Mouse (Mus musculus): Measurements from ENCODE around the gene Rsu1. TPM values are rescaled to one million over a fixed set of nuclear protein-coding genes. Genes with fewer than 3 reads are reported as not detected.

Gene Rsu1
- polyA plus RNA-seq, 1 experiment from 2014 or later, result 120 TPM

GRCm38 (mm10) chr2:13132841-13133240 is 138.4 kb downstream of the Rsu1 start:
- no peak overlapping the region for H3K4me3 ChIP-seq
- H3K9me3 ChIP-seq, result no peaks in the 10 kb centered on the region
- no peaks in the 10 kb centered on the region for H3K4me1 ChIP-seq
- no peak overlapping the region for H3K4me2 ChIP-seq
- no peaks in the 10 kb centered on the region for H3K27me3 ChIP-seq
- no peaks in the 10 kb centered on the region for H3K36me3 ChIP-seq
- H3K9ac ChIP-seq, result no peak overlapping the region
- no peak for ATAC-seq (ENCODE audit: insufficient number of reproducible peaks, low FRiP score, low TSS enrichment, low read depth)
- no peak overlapping the region for H3K27ac ChIP-seq
- 88% methylated on average over 8 of the region's 8 CpGs for WGBS

DNA sequence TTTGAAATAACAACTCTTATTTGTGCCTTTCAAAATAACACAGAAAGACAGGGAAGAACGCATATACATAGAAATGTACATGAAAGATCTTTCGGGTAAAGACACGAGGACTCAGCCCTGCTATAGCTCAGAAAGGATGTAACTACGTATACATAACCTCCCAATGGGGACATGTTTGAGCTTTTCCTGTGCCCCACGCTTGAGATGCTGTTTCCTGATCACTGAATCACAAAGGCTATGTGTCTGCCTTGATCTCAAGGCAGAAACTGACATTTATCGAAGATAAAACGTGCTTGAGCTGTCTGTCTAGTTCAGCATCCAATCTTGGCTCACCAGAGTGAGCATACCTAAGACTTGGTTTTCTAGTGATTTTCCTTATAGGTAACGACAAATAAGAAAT is 138.8 kb downstream of the Rsu1 start:
- Histone ChIP-seq H3K4me3 (no peak overlapping the region), H3K27ac (no peak overlapping the region), H3K9ac (no peak overlapping the region), H3K36me3 (no peaks in the 10 kb centered on the region), H3K4me2 (no peak overlapping the region), H3K4me1 (no peaks in the 10 kb centered on the region), H3K9me3 (no peaks in the 10 kb centered on the region), H3K27me3 (no peaks in the 10 kb centered on the region)
- 87% methylated on average over 8 of the region's 8 CpGs for WGBS
- no peak for ATAC-seq (ENCODE audit: insufficient number of reproducible peaks, low FRiP score, low TSS enrichment, low read depth)

- no peak for ATAC-seq (ENCODE audit: insufficient number of reproducible peaks, low FRiP score, low TSS enrichment, low read depth)
- H3K9me3 ChIP-seq, result no peaks in the 10 kb centered on the region
- H3K4me3 ChIP-seq, result no peak overlapping the region
- no peak overlapping the region for H3K9ac ChIP-seq
- 64% methylated on average over 10 of the region's 10 CpGs for WGBS
- H3K4me2 ChIP-seq, result no peak overlapping the region
- no peak overlapping the region for H3K27ac ChIP-seq
- no peaks in the 10 kb centered on the region for H3K27me3 ChIP-seq
- no peaks in the 10 kb centered on the region for H3K36me3 ChIP-seq
- no peaks in the 10 kb centered on the region for H3K4me1 ChIP-seq
Measured at GRCm38 (mm10) chr2:13129859-13130258, 141.4 kb downstream of the Rsu1 start.

DNA sequence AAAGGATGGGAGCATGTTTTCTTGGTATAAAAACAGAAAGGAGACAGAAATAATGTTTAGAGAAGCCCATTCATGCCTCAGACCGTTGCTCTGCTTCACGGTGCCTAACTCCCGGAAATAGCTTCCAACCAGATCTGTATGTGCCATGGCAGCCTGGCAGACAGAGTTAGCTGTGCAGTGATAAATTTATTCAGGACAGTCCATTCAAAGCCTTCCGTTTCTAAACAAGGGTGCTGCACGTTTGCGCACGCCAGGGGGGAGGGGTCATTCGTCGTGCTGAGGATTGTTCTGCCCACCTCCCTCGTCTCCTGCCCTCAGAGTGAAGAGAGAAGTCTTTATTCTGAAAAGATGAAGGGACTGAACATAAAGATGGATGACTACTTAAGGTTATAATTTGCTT is 141.9 kb downstream of the Rsu1 start:
- Histone ChIP-seq H3K27ac (no peak overlapping the region), H3K9me3 (no peaks in the 10 kb centered on the region), H3K27me3 (no peaks in the 10 kb centered on the region), H3K4me3 (no peak overlapping the region), H3K36me3 (no peaks in the 10 kb centered on the region), H3K4me2 (no peak overlapping the region), H3K4me1 (no peaks in the 10 kb centered on the region), H3K9ac (no peak overlapping the region)
- ATAC-seq (ENCODE audit: insufficient number of reproducible peaks, low FRiP score, low TSS enrichment, low read depth), result no peak
- 68% methylated on average over 10 of the region's 10 CpGs for WGBS

DNA sequence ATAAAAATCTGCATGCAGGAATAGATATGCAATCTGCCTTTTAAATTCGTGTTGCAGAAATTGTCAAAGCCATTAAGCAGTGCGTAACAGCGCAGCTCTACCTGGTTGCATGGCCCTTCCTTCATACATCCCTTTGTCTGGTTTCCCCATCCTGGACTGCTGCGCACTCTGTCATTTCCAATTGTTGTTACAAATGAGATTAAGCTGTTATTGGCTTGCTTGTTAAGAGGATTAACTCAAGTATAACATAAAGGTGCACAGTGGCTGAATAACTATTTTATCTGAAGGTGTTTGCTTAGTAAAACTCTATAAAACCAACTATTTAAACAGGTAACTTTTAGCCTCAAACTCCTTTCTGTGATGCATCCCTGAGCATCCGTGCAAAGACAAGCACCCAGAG is 150.8 kb downstream of the Rsu1 start:
- Histone ChIP-seq H3K27ac (no peak overlapping the region), H3K9ac (no peak overlapping the region), H3K27me3 (no peaks in the 10 kb centered on the region), H3K36me3 (no peaks in the 10 kb centered on the region), H3K4me1 (no peaks in the 10 kb centered on the region), H3K9me3 (no peaks in the 10 kb centered on the region), H3K4me3 (no peak overlapping the region), H3K4me2 (no peak overlapping the region)
- 85% methylated on average over 5 of the region's 5 CpGs for WGBS
- ATAC-seq (ENCODE audit: insufficient number of reproducible peaks, low FRiP score, low TSS enrichment, low read depth), result no peak

DNA sequence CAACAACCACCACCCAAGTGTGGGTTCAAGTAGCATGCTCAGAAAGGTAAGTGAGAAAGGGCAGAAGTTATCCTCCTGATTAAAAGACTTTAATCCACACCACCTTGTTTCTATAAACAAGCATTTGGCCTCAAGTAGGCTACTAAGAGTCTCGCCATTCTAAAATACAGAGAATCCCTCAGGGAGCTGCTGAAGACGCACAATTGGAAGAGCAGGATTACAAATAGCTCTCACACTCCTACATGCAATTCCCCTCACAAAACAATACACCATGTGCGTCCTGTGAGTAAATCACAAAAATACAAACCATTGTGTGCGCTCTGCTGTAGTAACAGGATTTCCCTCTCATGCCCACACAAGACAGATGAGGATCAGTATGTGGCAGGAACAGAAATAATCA is 153.3 kb downstream of the Rsu1 start:
- Histone ChIP-seq H3K4me2 (no peak overlapping the region), H3K9ac (no peak overlapping the region), H3K36me3 (no peaks in the 10 kb centered on the region), H3K27ac (no peak overlapping the region), H3K27me3 (no peaks in the 10 kb centered on the region), H3K4me3 (no peak overlapping the region), H3K9me3 (no peaks in the 10 kb centered on the region), H3K4me1 (no peaks in the 10 kb centered on the region)
- 74% methylated on average over 4 of the region's 4 CpGs for WGBS
- ATAC-seq (ENCODE audit: insufficient number of reproducible peaks, low FRiP score, low TSS enrichment, low read depth), result no peak

GRCm38 (mm10) chr2:13106531-13106930 is 164.7 kb downstream of the Rsu1 start:
- Histone ChIP-seq H3K4me1 (no peaks in the 10 kb centered on the region), H3K27me3 (no peaks in the 10 kb centered on the region), H3K9me3 (no peaks in the 10 kb centered on the region), H3K36me3 (no peaks in the 10 kb centered on the region), H3K27ac (no peak overlapping the region), H3K4me2 (no peak overlapping the region), H3K9ac (no peak overlapping the region), H3K4me3 (no peak overlapping the region)
- 23% methylated on average over 4 of the region's 4 CpGs for WGBS
- no peak for ATAC-seq (ENCODE audit: insufficient number of reproducible peaks, low FRiP score, low TSS enrichment, low read depth)

DNA sequence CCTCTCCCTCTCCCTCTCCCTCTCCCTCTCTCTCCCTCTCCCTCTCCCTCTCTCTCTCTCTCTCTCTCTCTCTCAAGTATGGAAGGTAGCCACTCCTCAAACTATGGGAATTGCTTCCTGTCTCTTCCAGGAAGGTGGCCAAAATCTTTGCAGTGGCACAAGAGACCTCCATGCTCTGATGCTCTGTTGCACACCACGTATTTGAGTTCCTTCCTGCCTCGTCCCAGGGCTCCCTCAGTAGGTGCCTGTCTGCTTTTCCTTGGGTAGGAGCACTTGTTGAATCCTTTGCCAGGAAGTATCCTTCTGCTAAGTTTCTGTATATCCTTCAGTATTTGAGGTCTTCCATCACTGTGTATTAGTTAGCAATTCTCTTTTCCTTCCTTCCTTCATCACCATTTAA is 166.8 kb downstream of the Rsu1 start:
- H3K9me3 ChIP-seq, result no peaks in the 10 kb centered on the region
- no peaks in the 10 kb centered on the region for H3K36me3 ChIP-seq
- H3K4me3 ChIP-seq, result no peak overlapping the region
- no peak overlapping the region for H3K9ac ChIP-seq
- H3K27me3 ChIP-seq, result no peaks in the 10 kb centered on the region
- no peak overlapping the region for H3K27ac ChIP-seq
- H3K4me1 ChIP-seq, result no peaks in the 10 kb centered on the region
- no peak overlapping the region for H3K4me2 ChIP-seq
- ATAC-seq (ENCODE audit: insufficient number of reproducible peaks, low FRiP score, low TSS enrichment, low read depth), result no peak
- WGBS, result 44% methylated on average over 2 of the region's 2 CpGs

- H3K4me3 ChIP-seq, result no peak overlapping the region
- no peak overlapping the region for H3K4me2 ChIP-seq
- H3K4me1 ChIP-seq, result no peaks in the 10 kb centered on the region
- no peaks in the 10 kb centered on the region for H3K9me3 ChIP-seq
- ATAC-seq (ENCODE audit: insufficient number of reproducible peaks, low FRiP score, low TSS enrichment, low read depth), result no peak
- H3K27me3 ChIP-seq, result no peaks in the 10 kb centered on the region
- no peaks in the 10 kb centered on the region for H3K36me3 ChIP-seq
- WGBS, result 66% methylated on average over 7 of the region's 7 CpGs
- H3K27ac ChIP-seq, result no peak overlapping the region
- no peak overlapping the region for H3K9ac ChIP-seq
Measured at GRCm38 (mm10) chr2:13103797-13104200, 167.4 kb downstream of the Rsu1 start.

DNA sequence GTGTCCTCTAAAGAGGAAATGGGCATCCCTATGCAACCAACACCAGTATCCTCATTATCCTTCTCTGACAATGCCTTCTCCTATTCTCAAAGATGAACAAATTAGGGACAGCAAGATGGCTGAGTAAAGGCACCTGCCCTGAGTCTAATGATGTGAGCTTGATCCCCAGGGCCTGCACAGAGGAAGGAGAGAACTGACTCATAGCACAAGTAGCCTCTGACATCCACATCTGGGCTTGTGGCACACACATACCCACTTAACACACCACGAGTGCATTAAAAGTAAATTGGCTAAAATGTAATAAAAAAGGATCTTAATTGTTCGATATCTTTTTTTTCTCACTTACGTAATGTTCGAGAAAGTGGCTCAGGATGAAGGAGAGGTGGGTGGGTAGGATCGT is 177.2 kb downstream of the Rsu1 start:
- no peaks in the 10 kb centered on the region for H3K9me3 ChIP-seq
- no peak for ATAC-seq (ENCODE audit: insufficient number of reproducible peaks, low FRiP score, low TSS enrichment, low read depth)
- no peaks in the 10 kb centered on the region for H3K27me3 ChIP-seq
- no peaks in the 10 kb centered on the region for H3K4me1 ChIP-seq
- H3K27ac ChIP-seq, result no peak overlapping the region
- no peaks in the 10 kb centered on the region for H3K36me3 ChIP-seq
- H3K9ac ChIP-seq, result no peak overlapping the region
- H3K4me3 ChIP-seq, result no peak overlapping the region
- 80% methylated on average over 5 of the region's 5 CpGs for WGBS
- H3K4me2 ChIP-seq, result no peak overlapping the region

DNA sequence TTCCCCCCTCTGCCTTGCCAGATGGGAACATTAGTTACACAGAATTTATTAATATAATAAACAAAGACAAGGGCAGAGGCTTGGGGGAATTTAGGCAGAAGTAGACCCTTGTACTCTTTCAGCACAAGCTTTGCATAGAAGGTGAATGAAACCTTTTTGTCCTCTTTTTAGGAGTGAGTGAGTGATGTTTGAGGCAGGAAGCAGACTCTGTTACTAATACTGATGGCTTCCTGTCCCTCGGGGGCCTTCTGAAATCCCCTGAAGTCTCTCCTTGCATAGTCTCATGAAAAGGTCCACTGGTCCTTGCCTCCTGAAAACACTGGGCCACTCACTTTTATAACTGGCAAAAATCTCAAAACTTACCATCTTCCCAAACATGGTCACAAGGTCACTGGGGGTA is 177.6 kb downstream of the Rsu1 start:
- no peaks in the 10 kb centered on the region for H3K27me3 ChIP-seq
- H3K27ac ChIP-seq, result no peak overlapping the region
- no peak for ATAC-seq (ENCODE audit: insufficient number of reproducible peaks, low FRiP score, low TSS enrichment, low read depth)
- no peaks in the 10 kb centered on the region for H3K36me3 ChIP-seq
- no peak overlapping the region for H3K4me2 ChIP-seq
- no peak overlapping the region for H3K4me3 ChIP-seq
- H3K4me1 ChIP-seq, result no peaks in the 10 kb centered on the region
- no peak overlapping the region for H3K9ac ChIP-seq
- WGBS, result 56% methylated on average over 1 of the region's 1 CpGs
- no peaks in the 10 kb centered on the region for H3K9me3 ChIP-seq

GRCm38 (mm10) chr2:13091399-13092015 is 179.7 kb downstream of the Rsu1 start:
- Histone ChIP-seq H3K4me3 (no peak overlapping the region), H3K27me3 (no peaks in the 10 kb centered on the region)

DNA sequence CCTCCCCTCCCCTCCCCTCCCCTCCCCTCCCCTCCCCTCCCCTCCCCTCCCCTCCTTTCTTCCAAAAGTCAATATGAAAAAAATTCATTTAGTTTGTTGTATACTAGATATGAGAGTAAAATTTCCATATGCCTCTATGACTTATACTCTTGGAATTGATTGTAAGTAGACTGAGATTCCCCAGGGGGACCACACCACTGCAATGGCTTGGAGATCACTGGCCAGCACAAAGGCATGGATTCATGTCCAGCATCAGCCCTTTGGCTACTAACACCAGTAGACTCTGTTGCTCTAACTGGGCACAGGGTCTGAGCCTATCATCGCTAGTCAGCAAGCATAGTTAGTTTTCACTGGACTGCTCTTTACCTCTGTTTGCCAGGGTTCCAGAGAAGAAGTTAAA is 180.4 kb downstream of the Rsu1 start:
- H3K4me3 ChIP-seq, result no peak overlapping the region
- WGBS, result 96% methylated on average over 1 of the region's 1 CpGs
- no peaks in the 10 kb centered on the region for H3K4me1 ChIP-seq
- no peak overlapping the region for H3K27ac ChIP-seq
- H3K4me2 ChIP-seq, result no peak overlapping the region
- H3K27me3 ChIP-seq, result no peaks in the 10 kb centered on the region
- H3K9me3 ChIP-seq, result no peaks in the 10 kb centered on the region
- no peaks in the 10 kb centered on the region for H3K36me3 ChIP-seq
- H3K9ac ChIP-seq, result no peak overlapping the region
- no peak for ATAC-seq (ENCODE audit: insufficient number of reproducible peaks, low FRiP score, low TSS enrichment, low read depth)

More at GRCm38 (mm10) chr2:13091399-13092015, 179.7 kb downstream of the Rsu1 start:
- no peak for ATAC-seq (ENCODE audit: insufficient number of reproducible peaks, low FRiP score, low TSS enrichment, low read depth)
- H3K9ac ChIP-seq, result no peak overlapping the region
- H3K4me2 ChIP-seq, result no peak overlapping the region
- no peak overlapping the region for H3K27ac ChIP-seq
- 76% methylated on average over 5 of the region's 5 CpGs for WGBS
- no peaks in the 10 kb centered on the region for H3K4me1 ChIP-seq
- H3K9me3 ChIP-seq, result no peaks in the 10 kb centered on the region
- H3K36me3 ChIP-seq, result no peaks in the 10 kb centered on the region
